ENCODE assay signal across 20 mouse cellular contexts in the genomic region with DNA sequence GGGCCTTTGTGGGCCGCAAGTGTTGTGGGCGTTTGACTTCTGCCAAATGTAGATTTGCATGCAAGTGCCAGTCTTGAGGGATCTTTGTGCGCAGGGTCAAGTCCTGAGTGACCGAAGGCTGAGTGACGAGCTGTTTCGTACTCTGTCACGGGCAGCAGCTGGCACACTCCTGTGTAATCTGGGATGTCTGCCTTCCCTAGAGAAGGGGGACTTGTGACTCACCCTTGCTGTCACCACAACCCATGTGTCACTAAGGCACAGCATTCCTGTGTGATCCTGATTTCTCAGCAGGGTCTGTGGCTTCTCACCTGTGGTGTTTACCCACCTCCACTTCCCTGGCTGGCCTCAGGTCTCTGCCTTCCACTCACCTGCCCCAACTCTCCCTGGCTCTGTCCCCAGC. TPM values are rescaled to one million over a fixed set of nuclear protein-coding genes. Genes with fewer than 3 reads are reported as not detected.
DNase-seq lines count a peak whose midpoint lies in the region; ATAC-seq and TF ChIP-seq lines count a peak whose summit lies in the region.
"Had no signal": no experiment of that assay in that cellular context is flagged by ENCODE, and none has a peak within 500 bp of the region (broad histone marks: within the 10 kb centered on the region; RNA-seq: fewer than 3 reads in every experiment).

No protein-coding gene starts in this region.

- no peaks in the 10 kb centered on the region for H3K9me3 ChIP-seq in kidney, postnatal 0 days (replicated peaks; ENCODE audit: low read length)
- no peaks in the 10 kb centered on the region for H3K9me3 ChIP-seq in liver, embryonic 14.5 days (ENCODE audit: control insufficient read depth, low read length)
- H3K9me3 ChIP-seq: embryonic facial prominence, embryonic 13.5 days; forebrain, embryonic 15.5 days; heart, embryonic 10.5 days; hindbrain, embryonic 15.5 days; neural tube, embryonic 13.5 days had no signal

- H3K27me3 ChIP-seq in kidney, postnatal 0 days (ENCODE audit: insufficient read depth, low read length) = no peaks in the 10 kb centered on the region
- H3K27me3 ChIP-seq in liver, embryonic 14.5 days (ENCODE audit: control insufficient read depth, insufficient read depth, low read length) = no peaks in the 10 kb centered on the region
- H3K27me3 ChIP-seq: CH12.LX; embryonic facial prominence, embryonic 13.5 days; forebrain, embryonic 15.5 days; hindbrain, embryonic 15.5 days; neural tube, embryonic 13.5 days had no signal

- whole genome bisulfite sequencing in kidney, postnatal 0 days = 83% methylated on average over 7 of the region's 7 CpGs
- 71% methylated on average over 7 of the region's 7 CpGs for WGBS in liver, embryonic 14.5 days (ENCODE audit: insufficient replicate concordance)

- peak; percentile 10; the same call in 1 of the 2 replicates for ATAC-seq in frontal cortex, adult (ENCODE audit: low TSS enrichment)
- no peak for ATAC-seq in kidney, postnatal 0 days (replicated peaks; ENCODE audit: low FRiP score, low read depth)
- ATAC-seq in liver, embryonic 14.5 days (ENCODE audit: insufficient read depth) = peak; percentile 31; the same call in 1 of the 2 replicates
- ATAC-seq: forebrain, embryonic 15.5 days had no signal

- H3K36me3 ChIP-seq in kidney, postnatal 0 days (ENCODE audit: insufficient read depth, low read length) = peaks cover 12% of the 10 kb centered on the region
- H3K36me3 ChIP-seq in liver, embryonic 14.5 days (replicated peaks; ENCODE audit: control insufficient read depth, insufficient read depth, low read depth) = no peaks in the 10 kb centered on the region; the same call in 1 of the 2 replicates

- no peak for TF ChIP-seq CTCF in kidney, postnatal 0 days (IDR thresholded peaks at IDR 0.05; ENCODE audit: low read depth)
- TF ChIP-seq CTCF in liver, embryonic 14.5 days (IDR thresholded peaks at IDR 0.05; ENCODE audit: low read depth) = no peak

- no peak overlapping the region for H3K9ac ChIP-seq in kidney, postnatal 0 days (ENCODE audit: low read depth, low read length)
- H3K9ac ChIP-seq in liver, embryonic 14.5 days (replicated peaks) = no peak overlapping the region
- H3K9ac ChIP-seq: embryonic facial prominence, embryonic 13.5 days; forebrain, embryonic 15.5 days; hindbrain, embryonic 15.5 days; neural tube, embryonic 13.5 days had no signal

- DNase-seq in frontal cortex, adult 2 months (ENCODE audit: extremely low spot score in 1 of 2, low spot score in 1 of 2) = no peak
- no peak for DNase-seq in kidney, postnatal 0 days (ENCODE audit: low spot score)
- DNase-seq in kidney, adult 11 months = no peak
- DNase-seq in 3134 (ENCODE audit: extremely low read depth, insufficient read length, low spot score) = peak; percentile 70
- no peak for DNase-seq in liver, embryonic 14.5 days (ENCODE audit: low read depth in 3 of 3, low spot score in 3 of 3)
- no peak for DNase-seq in cerebellum, adult 9-11 months
- no peak for DNase-seq in thymus, adult 18-20 months
- DNase-seq: cerebellum, postnatal 10 days; heart, postnatal 36 days; lung, postnatal 10 days; midbrain, embryonic 14.5 days; thymus, postnatal 14 days had no signal

- no peak for TF ChIP-seq EP300 in liver, embryonic 14.5 days (IDR thresholded peaks at IDR 0.05; ENCODE audit: low read depth)

- no peaks in the 10 kb centered on the region for H3K4me1 ChIP-seq in kidney, postnatal 0 days (replicated peaks; ENCODE audit: insufficient read depth, low read length)
- peaks cover 0 to 11% of the 10 kb centered on the region in 2 experiments; a peak in 2 of 4 replicates for H3K4me1 ChIP-seq in liver, embryonic 14.5 days (replicated peaks; ENCODE audit: control insufficient read depth in 2 of 2, insufficient read depth in 2 of 2, low read length in 1 of 2)
- H3K4me1 ChIP-seq: embryonic facial prominence, embryonic 13.5 days; forebrain, embryonic 15.5 days; hindbrain, embryonic 15.5 days; neural tube, embryonic 13.5 days had no signal

- peak overlapping the region; percentile 13; the same call in 1 of the 2 replicates for H3K27ac ChIP-seq in kidney, postnatal 0 days
- no peak overlapping the region for H3K27ac ChIP-seq in liver, embryonic 14.5 days
- H3K27ac ChIP-seq: embryonic facial prominence, embryonic 13.5 days; forebrain, embryonic 15.5 days; heart, embryonic 10.5 days; hindbrain, embryonic 15.5 days; neural tube, embryonic 13.5 days; stomach, postnatal 0 days had no signal

- H3K4me3 ChIP-seq in kidney, postnatal 0 days (replicated peaks; ENCODE audit: low read depth, low read length) = no peak overlapping the region
- H3K4me3 ChIP-seq in liver, embryonic 14.5 days (ENCODE audit: insufficient read depth in 1 of 2, low read depth in 2 of 2, low read length in 2 of 2) = no peak overlapping the region
- H3K4me3 ChIP-seq: embryonic facial prominence, embryonic 13.5 days; forebrain, embryonic 15.5 days; heart, embryonic 10.5 days; hindbrain, embryonic 15.5 days; neural tube, embryonic 13.5 days had no signal

- H3K4me2 ChIP-seq in kidney, postnatal 0 days (ENCODE audit: low read length) = no peak overlapping the region
- H3K4me2 ChIP-seq in liver, embryonic 14.5 days (ENCODE audit: low read depth) = 0 out of 2 replicates have a peak overlapping the region, but pooled peaks have one; percentile 6
- H3K4me2 ChIP-seq: embryonic facial prominence, embryonic 13.5 days; forebrain, embryonic 15.5 days; hindbrain, embryonic 15.5 days; neural tube, embryonic 13.5 days had no signal

RNA-seq across cellular contexts. Expression of gene Slc36a1, which starts 13.7 kb away (rescaled TPM):
- polyA plus RNA-seq in frontal cortex, adult 2 months (2012; rRNA removed) = 33.7 and 34.5 TPM in 2 replicates
- 1.9 and 2.1 TPM in 2 replicates for polyA plus RNA-seq in kidney, postnatal 0 days (2015; fragmentation: Nextera tagmentation; extraction: Ambion mirVana)
- polyA plus RNA-seq in liver, embryonic 14.5 days (2012; rRNA removed) = 7.9 and 8.1 TPM in 2 replicates
- 1.7 and 2.0 TPM in 2 replicates for polyA plus RNA-seq in liver, embryonic 14.5 days (2014; fragmentation: Nextera tagmentation; extraction: Ambion mirVana)

RNA-seq across cellular contexts. Expression of gene Slc36a2, which starts 33.0 kb away (rescaled TPM):
- polyA plus RNA-seq in frontal cortex, adult 2 months (2012; rRNA removed) = 2.0 and 2.5 TPM in 2 replicates
- 0.27 and 0.43 TPM in 2 replicates for polyA plus RNA-seq in kidney, postnatal 0 days (2015; fragmentation: Nextera tagmentation; extraction: Ambion mirVana)
- 14.1 and 15.9 TPM in 2 replicates for polyA plus RNA-seq in liver, embryonic 14.5 days (2012; rRNA removed)
- 13.8 and 16.6 TPM in 2 replicates for polyA plus RNA-seq in liver, embryonic 14.5 days (2014; fragmentation: Nextera tagmentation; extraction: Ambion mirVana)
- polyA plus RNA-seq: forebrain, embryonic 15.5 days had no signal
